Mouse (Mus musculus): Measurements from ENCODE around the gene Ykt6. TPM values are rescaled to one million over a fixed set of nuclear protein-coding genes. Genes with fewer than 3 reads are reported as not detected.
"Not testable (repeated sequence)": the region's sequence is repeated elsewhere in the genome, so short reads cannot be mapped to it uniquely, and the experiment has no call there.

Ykt6 gene
- total RNA-seq (2022), result 10 to 100 TPM; 69.3 to 77.7 (median 72.5) TPM

- DNase-seq (ENCODE audit: low spot score in 2 of 2), result peak; percentile 91 to 93
Measured at GRCm38 (mm10) chr11:5955546-5956276, at the start of gene Ykt6. TSS of gene Ykt6 (plus strand) at chr11:5955693.

- DNase-seq (ENCODE audit: low spot score in 2 of 2), result no peak
Measured at GRCm38 (mm10) chr11:5905778-5906518, 49.5 kb upstream of the Ykt6 start.

GRCm38 (mm10) chr11:5907096-5907495 lies 48.4 kb upstream of the Ykt6 start:
- DNase-seq (ENCODE audit: low spot score in 2 of 2), result no peak

GRCm38 (mm10) chr11:5908642-5909041 lies 46.9 kb upstream of the Ykt6 start:
- DNase-seq (ENCODE audit: low spot score in 2 of 2), result no peak

- peak in 1 of 2 experiments; percentile 74 for DNase-seq (ENCODE audit: low spot score in 2 of 2)
Measured at GRCm38 (mm10) chr11:5912635-5913034, 42.9 kb upstream of the Ykt6 start.

GRCm38 (mm10) chr11:5913256-5913655 lies 42.2 kb upstream of the Ykt6 start:
- DNase-seq (ENCODE audit: low spot score in 2 of 2), result no peak

- no peak for DNase-seq (ENCODE audit: low spot score in 2 of 2)
Measured at GRCm38 (mm10) chr11:5913936-5914335, 41.6 kb upstream of the Ykt6 start.

- no peak for DNase-seq (ENCODE audit: low spot score in 2 of 2)
Measured at GRCm38 (mm10) chr11:5914940-5915339, 40.6 kb upstream of the Ykt6 start.

- DNase-seq (ENCODE audit: low spot score in 2 of 2), result no peak
Measured at GRCm38 (mm10) chr11:5915429-5916177, 39.9 kb upstream of the Ykt6 start.

- DNase-seq (ENCODE audit: low spot score in 2 of 2), result no peak
Measured at GRCm38 (mm10) chr11:5916178-5916548, 39.3 kb upstream of the Ykt6 start.

GRCm38 (mm10) chr11:5918111-5918510 lies 37.4 kb upstream of the Ykt6 start:
- DNase-seq (ENCODE audit: low spot score in 2 of 2), result no peak

GRCm38 (mm10) chr11:5919606-5920005 lies 35.9 kb upstream of the Ykt6 start:
- no peak for DNase-seq (ENCODE audit: low spot score in 2 of 2)

GRCm38 (mm10) chr11:5920323-5920960 lies 35.1 kb upstream of the Ykt6 start:
- no peak for DNase-seq (ENCODE audit: low spot score in 2 of 2)

- no peak for DNase-seq (ENCODE audit: low spot score in 2 of 2)
Measured at GRCm38 (mm10) chr11:5924699-5925098, 30.8 kb upstream of the Ykt6 start.

GRCm38 (mm10) chr11:5926696-5927220 lies 28.7 kb upstream of the Ykt6 start:
- DNase-seq (ENCODE audit: low spot score in 2 of 2), result no peak

GRCm38 (mm10) chr11:5930578-5930977 lies 24.9 kb upstream of the Ykt6 start:
- DNase-seq (ENCODE audit: low spot score in 2 of 2), result no peak

GRCm38 (mm10) chr11:5931947-5932346 lies 23.5 kb upstream of the Ykt6 start:
- DNase-seq (ENCODE audit: low spot score in 2 of 2), result not testable (repeated sequence)

GRCm38 (mm10) chr11:5934531-5934930 lies 21.0 kb upstream of the Ykt6 start:
- not testable (repeated sequence) for DNase-seq (ENCODE audit: low spot score in 2 of 2)

- DNase-seq (ENCODE audit: low spot score in 2 of 2), result no peak
Measured at GRCm38 (mm10) chr11:5942966-5943365, 12.5 kb upstream of the Ykt6 start.

GRCm38 (mm10) chr11:5945096-5945495 lies 10.4 kb upstream of the Ykt6 start:
- DNase-seq (ENCODE audit: low spot score in 2 of 2), result no peak

GRCm38 (mm10) chr11:5947796-5948195 lies 7.7 kb upstream of the Ykt6 start:
- DNase-seq (ENCODE audit: low spot score in 2 of 2), result no peak
